Mouse (Mus musculus) cerebellum, adult 18-20 months (tissue): ENCODE data around the gene Slc2a5.

Experiments
- DNase-seq, 2 experiments: peaks; one replicate each; pipeline ENCODE4 v3.0.0; 2021

Gene Slc2a5

DNA sequence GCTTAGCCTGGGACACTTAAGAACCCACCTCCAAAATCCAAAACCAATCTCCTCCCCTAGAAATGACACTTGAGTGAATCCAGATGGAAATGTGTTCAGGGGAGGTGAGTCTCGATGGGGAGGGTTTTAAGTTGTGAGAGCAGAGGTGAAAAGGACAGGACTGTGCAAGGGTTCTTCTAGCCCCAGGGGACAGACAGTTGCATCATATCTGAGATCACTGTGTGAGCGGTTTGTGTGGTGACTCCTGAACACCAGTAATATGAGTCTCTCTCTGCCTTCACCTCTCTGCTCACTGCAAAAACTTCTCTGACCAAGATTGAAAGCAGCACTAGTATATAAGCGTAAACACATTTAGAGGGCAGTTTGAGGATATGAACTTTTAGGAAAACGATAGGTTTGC lies 27.2 kb downstream of the Slc2a5 start:
- DNase-seq: no peak

DNA sequence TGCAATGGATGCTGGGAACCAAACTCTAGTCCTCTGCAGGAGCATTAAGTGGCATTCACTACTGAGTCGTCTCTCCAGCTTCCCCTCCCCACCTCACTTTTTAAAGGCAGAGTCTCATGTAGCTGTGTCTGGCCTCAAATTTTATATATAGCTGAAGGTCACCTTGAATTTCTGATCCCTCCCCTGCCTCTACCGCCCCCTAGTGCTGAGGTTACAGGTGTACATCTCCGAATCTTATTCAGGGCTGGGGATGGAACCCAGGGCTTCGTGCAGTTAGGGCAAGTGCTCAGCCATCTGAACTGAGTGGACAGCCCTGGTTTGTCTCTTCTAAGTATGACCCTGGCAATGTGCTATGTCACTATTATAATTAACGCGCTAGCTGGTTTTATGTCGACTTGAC lies 32.0 kb downstream of the Slc2a5 start:
- no peak for DNase-seq

DNA sequence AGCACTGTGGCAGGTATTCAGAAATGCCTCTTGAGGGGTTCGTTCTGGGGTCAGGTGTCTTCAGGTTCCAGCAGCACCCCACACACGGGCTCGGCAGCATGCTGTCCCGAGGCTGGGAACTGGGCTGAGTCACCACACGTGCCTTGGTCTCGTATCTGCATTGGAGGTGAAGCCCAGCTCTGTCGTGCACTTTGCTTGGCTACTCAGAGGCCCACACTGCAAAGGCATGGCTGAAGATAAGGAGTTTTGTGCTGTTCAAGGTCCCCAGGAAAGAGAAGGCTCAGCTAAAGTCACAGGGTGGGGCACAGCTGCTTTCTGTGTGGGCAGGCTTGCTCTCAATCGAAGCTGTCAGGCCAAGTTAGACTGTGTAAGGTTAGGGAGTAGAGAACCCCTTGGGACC lies 33.4 kb downstream of the Slc2a5 start:
- no peak for DNase-seq

DNA sequence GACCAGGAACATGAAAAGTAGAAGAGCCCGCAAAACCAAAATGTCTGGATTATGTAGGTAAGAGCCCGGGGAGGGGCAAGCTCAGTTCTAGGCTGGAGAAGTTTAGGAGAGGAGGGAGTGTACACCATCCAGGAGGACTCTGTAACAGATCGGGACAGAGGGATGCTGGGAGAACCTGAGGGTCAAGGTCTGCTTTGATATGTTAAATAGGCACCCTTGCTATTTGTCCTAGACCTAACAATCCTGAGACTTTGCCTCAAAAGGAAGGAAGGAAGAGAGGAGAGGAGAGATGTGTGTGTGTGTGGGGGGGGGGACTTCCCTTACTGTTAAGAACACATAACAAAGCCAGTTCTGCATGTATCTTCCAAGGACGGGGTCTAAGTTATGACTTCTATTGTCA lies 36.2 kb downstream of the Slc2a5 start:
- no peak for DNase-seq

DNA sequence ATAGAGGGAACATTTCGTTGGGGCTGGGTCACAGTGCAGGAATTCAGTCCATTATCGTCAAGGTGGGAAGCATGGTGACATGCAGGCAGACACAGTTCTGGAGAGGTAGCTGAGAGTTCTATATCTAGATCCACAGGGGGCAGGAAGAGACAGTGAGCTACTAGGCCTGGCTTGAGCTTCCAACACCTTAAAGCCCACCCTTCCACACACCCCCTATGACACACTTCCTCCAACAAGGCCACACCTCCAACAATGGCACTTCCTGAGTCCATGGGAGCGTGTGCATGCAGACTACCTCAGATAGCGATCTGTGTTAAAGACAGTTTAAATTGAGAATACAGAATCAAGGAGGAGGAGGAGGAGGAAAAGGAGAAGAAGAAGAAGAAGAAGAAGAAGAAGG lies 36.6 kb downstream of the Slc2a5 start:
- DNase-seq: no peak

GRCm38 (mm10) chr4:150157348-150157882 lies 38.3 kb downstream of the Slc2a5 start:
- no peak for DNase-seq

DNA sequence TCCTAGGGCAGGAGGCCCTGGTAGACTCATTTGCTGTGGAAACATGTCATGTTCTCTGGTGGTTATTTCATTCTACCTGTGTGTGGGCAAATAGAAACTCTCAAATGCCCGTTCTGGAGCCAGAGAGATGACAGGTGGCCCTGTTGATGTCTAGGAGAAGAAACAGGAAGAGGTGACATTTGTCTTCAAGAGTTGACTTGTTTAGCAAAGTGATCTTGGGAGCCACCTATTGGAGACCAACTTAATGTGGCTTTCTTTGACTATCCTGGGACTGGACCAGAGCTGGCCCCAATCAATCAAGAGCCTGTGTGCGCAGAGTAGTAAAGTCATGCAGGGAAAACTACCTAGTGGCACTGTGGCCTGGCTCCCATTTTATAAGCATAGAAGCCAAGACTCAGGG lies 40.4 kb downstream of the Slc2a5 start:
- DNase-seq: no peak

DNA sequence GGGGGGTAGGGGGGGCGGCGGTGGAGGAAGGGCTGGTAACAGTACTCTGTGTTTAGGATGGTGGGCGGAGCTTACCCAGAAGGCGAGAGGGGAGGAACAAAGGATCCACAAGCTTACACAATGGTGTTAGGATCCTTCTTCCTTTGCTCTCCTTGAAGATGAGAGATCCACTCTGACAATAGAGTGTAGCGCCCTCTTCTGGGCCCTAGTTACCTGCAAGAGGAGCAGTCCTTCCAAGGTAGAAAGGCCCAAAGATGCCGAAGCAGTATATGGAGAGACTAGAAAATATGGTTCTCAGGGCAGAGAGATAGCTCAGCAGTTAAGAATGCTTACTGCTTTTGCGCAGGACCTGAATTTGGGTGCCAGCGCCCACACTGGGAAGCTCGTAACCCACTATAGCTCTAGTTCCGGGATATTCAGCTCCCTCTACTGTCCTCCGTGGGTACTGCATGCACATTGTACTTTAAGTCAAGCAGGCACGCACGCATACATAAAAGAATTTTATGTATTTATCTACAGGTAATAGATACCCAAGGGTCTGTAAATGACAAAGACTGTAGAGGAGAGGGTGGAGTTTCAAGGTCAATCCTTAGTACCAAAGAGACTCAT lies 43.6 kb downstream of the Slc2a5 start:
- no peak for DNase-seq

DNA sequence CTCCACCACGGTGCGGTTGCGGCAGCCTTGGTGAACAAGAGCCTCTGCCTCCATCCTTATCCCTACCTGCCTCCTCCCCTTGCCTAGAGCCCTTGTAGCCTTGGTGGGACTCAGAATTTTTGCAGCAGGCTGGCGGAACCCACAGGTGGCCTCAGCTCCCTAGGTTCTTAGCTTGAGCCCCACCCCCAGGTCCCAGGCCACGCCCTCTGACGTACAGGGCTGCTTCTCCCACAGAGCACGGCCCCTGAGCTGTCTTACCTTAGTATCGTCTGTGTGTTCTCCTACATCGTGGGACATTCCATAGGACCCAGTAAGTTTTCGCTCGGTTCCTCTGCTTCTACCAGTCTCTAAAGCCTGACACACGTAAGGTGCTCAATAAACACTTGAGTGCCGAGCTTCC lies 45.8 kb downstream of the Slc2a5 start:
- no peak for DNase-seq

DNA sequence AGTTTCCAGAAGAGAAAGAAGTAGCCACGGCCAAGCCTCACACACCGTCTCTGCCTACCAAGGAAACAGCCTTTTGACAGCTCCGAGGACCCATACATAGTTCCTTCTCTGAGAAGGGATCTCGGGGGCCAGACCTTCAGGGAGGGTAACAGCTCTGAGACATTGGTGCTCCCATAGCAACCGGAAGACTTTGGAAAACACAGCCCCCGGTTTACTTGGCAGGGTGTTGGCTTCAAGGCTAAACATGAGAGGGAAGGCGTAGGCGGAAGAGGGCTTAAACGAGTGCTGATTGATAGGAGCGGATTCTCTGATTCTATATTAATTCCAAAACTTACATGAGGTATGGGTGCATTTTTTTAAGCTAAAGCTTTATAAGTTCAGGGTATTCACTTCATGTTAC lies 49.3 kb downstream of the Slc2a5 start:
- DNase-seq: no peak

DNA sequence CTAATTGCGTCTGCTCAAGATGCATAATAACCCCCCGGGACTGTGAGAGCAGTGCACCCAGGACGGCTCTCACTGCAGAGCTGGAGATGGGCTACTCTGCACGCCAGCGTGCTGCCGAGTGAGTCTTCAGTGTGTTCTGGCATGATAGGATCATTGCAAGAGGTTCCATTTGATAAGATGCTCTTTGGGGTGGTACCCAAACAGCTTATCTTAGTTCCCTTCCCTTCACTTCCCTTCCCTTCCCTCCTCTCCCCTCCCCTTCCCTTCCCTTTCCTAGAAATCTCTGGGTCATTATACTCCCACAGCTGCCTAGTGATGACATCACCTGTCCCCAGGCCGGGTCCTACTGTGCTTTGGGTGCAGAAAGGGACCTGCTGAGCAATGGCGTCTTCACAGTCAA lies 53.0 kb downstream of the Slc2a5 start:
- no peak for DNase-seq

- DNase-seq: peak; percentile 46 to 66
Observed at GRCm38 (mm10) chr4:150173281-150173680, 54.2 kb downstream of the Slc2a5 start.

- no peak for DNase-seq
Observed at GRCm38 (mm10) chr4:150174027-150174426, 54.9 kb downstream of the Slc2a5 start.

GRCm38 (mm10) chr4:150176535-150176934 lies 57.5 kb downstream of the Slc2a5 start:
- DNase-seq: peak; percentile 46 to 61

GRCm38 (mm10) chr4:150177122-150177521 lies 58.0 kb downstream of the Slc2a5 start:
- DNase-seq: no peak

DNA sequence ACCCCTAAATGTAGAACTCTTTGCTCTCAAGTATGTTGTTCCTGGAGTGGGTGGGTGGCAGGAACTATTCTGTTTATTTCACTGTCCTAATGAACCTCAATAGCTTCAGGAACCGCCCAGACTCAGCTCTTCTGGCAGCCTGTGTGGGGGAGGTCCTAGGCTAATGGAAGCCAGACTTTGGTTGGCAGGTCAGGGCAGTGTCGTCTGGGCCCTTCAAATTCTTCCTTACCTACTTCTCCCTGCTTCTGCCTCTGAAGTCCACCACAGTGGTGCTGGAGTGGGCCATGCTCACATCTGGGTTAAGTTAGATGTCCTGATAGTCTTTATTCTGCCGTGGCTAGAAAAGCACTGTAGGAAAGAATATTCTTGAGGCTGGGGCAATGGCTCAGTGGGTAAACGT lies 59.0 kb downstream of the Slc2a5 start:
- no peak for DNase-seq

- no peak for DNase-seq
Observed at GRCm38 (mm10) chr4:150181304-150181703, 62.2 kb downstream of the Slc2a5 start.

DNA sequence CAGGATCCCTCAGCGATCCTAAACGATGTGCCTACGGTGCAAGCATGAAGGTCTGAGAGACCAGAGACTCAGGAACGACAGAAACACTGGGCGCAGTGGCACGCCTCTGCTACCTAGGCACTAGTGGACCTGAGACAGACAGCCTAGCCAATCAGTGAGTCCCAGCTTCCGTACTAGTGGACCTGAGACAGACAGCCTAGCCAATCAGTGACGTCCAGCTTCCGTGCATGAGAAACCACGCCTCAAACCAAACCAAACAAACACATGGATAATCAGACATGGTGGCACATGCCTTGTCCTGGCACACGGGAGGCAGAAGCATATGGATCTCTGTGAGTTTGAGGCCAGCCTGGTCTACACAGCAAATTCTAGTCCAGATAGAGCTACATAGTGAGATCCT lies 69.2 kb downstream of the Slc2a5 start:
- DNase-seq: no peak

DNA sequence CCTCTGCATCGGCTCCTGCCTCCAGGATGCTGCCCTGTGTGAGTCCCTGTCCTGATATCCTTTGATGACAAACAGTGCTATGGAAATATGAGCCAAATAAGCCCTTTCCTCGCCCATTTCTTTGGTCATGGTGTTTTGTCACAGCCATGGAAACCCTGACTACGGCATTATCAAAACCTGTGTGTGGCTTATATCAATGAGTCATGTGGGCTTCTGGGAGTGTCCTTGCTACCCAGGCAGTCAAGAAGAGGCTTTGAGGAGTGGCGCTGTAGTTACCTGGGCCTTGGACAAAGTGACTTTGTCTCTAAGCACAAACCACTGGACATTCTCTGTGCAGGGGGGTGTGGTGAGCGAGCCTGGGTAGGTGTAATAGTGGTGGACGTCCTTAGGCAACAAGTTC lies 73.1 kb downstream of the Slc2a5 start:
- DNase-seq: no peak
